Mouse (Mus musculus) heart, embryonic 13.5 days (tissue): ENCODE measurements around the gene Clec4n. TPM values are rescaled to one million over a fixed set of nuclear protein-coding genes. Genes with fewer than 3 reads are reported as not detected.
"Not testable (repeated sequence)": the region's sequence is repeated elsewhere in the genome, so short reads cannot be mapped to it uniquely, and the experiment has no call there.

ENCODE experiments used
- ATAC-seq: fragments of 200-750 bp; cut with Nextera tagmentation; 2 replicates; pipeline ENCODE4 v1.8.0; 2017; ENCODE audit warnings: moderate TSS enrichment; ENCODE audit not compliant: insufficient number of reproducible peaks, low FRiP score, low TSS enrichment; ENCODE audit errors: extremely low read depth
- H3K27ac ChIP-seq: fragments of 300-500 bp; sonication (generic); replicated peaks from 2 replicates; pipeline ENCODE4 v1.5.1; 2015; ENCODE audit warnings: moderate library complexity, mild to moderate bottlenecking, inconsistent platforms
- H3K27me3 ChIP-seq: fragments of 300-500 bp; sonication (generic); replicated peaks from 2 replicates; pipeline ENCODE4 v1.6.1; 2015; ENCODE audit warnings: mild to moderate bottlenecking, inconsistent platforms
- H3K36me3 ChIP-seq: fragments of 300-500 bp; sonication (generic); 2 replicates; pipeline ENCODE4 v1.6.1; 2015; ENCODE audit warnings: mild to moderate bottlenecking, inconsistent platforms
- H3K4me1 ChIP-seq: fragments of 300-500 bp; sonication (generic); 2 replicates; pipeline ENCODE4 v1.6.1; 2015; ENCODE audit warnings: inconsistent platforms
- H3K4me2 ChIP-seq: fragments of 300-500 bp; sonication (generic); 2 replicates; pipeline ENCODE4 v1.6.1; 2015; ENCODE audit warnings: inconsistent platforms, mild to moderate bottlenecking, moderate library complexity
- H3K4me3 ChIP-seq: fragments of 300-500 bp; sonication (generic); 2 replicates; pipeline ENCODE4 v1.5.1; 2015; ENCODE audit warnings: moderate library complexity, mild to moderate bottlenecking, inconsistent platforms
- H3K9ac ChIP-seq: fragments of 300-500 bp; sonication (generic); 2 replicates; pipeline ENCODE4 v1.6.1; 2015; ENCODE audit warnings: inconsistent platforms, mild to moderate bottlenecking, moderate library complexity
- H3K9me3 ChIP-seq: fragments of 300-500 bp; sonication (generic); 2 replicates; pipeline ENCODE4 v1.6.1; 2016; ENCODE audit warnings: inconsistent platforms
- WGBS: fragments of 180-500 bp; shearing (Covaris S2); methylation state at CpG from one replicate; pipeline ENCODE4 v1.1.7; 2015; ENCODE audit warnings: mixed read lengths; 5-methylcytosine and 5-hydroxymethylcytosine counted together
- polyA plus RNA-seq: library from polyadenylated mRNA; unstranded; fragments of >200 nt; fragmentation: Nextera tagmentation; extraction: Ambion mirVana; gene quantifications from 2 replicates; pipeline ENCODE4 v1.2.1, GENCODE M21; 2015

Gene Clec4n
- polyA plus RNA-seq, 1 experiment from 2014 or later = 0.78 TPM

DNA sequence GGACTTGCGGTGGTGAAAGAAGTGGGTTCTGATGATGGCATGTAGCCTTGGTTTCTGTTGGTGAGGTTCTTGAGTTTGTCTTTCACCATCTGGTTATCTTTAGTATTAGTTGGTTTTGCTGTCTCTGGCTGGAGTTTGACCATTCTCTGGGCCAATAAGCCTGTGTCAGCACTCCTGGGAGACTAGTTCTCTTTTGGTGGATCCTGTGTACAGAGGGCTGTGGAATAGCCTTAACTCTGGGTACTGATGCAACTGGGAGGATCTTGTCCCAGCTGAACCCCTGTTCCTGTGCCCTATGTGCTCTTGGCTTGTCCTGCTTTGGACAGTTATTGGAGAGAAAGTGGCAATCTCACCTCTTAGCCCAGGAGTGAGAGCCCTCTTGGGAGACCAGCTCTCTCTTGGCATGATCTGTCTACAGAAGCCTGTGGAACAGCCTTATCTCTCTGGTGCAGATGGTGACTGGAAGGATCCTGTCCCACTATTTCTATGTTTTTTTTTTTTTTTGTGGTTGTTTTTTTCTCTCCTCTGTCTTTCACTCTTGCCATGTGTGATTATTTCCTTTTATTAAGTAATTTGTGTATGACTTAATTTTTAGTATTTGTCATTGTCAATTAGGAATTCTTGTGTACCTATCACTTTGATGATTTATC, 63.2 kb downstream of the Clec4n start:
- peak; percentile 76 for ATAC-seq
- 79% methylated on average over 1 of the region's 1 CpGs for WGBS
- H3K36me3 ChIP-seq = no peaks in the 10 kb centered on the region

GRCm38 (mm10) chr6:123293509-123293908, 63.9 kb downstream of the Clec4n start:
- ATAC-seq, H3K4me2 ChIP-seq, H3K9ac ChIP-seq, H3K36me3 ChIP-seq, H3K27me3 ChIP-seq, H3K9me3 ChIP-seq, H3K4me3 ChIP-seq, H3K27ac ChIP-seq, H3K4me1 ChIP-seq: not testable (repeated sequence)
- WGBS = 84% methylated on average over 11 of the region's 11 CpGs

More for the DNA sequence above, 63.2 kb downstream of the Clec4n start:
- no peaks in the 10 kb centered on the region for H3K9me3 ChIP-seq
- H3K4me2 ChIP-seq = no peak overlapping the region
- H3K27me3 ChIP-seq = no peaks in the 10 kb centered on the region
- H3K9ac ChIP-seq = no peak overlapping the region
- no peak overlapping the region for H3K27ac ChIP-seq
- no peak overlapping the region for H3K4me3 ChIP-seq
- H3K4me1 ChIP-seq = no peaks in the 10 kb centered on the region

Other genes with a start within 250 kb of the Clec4n start
- not detected in 2 replicates for gene Clec4a4, start 239.5 kb upstream of the Clec4n start, polyA plus RNA-seq
- not detected in 2 replicates for gene Clec4b1, start 179.9 kb upstream of the Clec4n start, polyA plus RNA-seq
- gene Clec4a2, start 123.4 kb upstream of the Clec4n start, polyA plus RNA-seq = 1.3 and 2.3 TPM in 2 replicates
- gene Clec4b2, start 57.0 kb upstream of the Clec4n start, polyA plus RNA-seq = not detected in 2 replicates
- gene Clec4d, start 32.3 kb downstream of the Clec4n start, polyA plus RNA-seq = not detected in 2 replicates
- gene Clec4e, start 60.0 kb downstream of the Clec4n start, polyA plus RNA-seq = 0.07 and 0.23 TPM in 2 replicates
- gene Vmn2r19, start 78.5 kb downstream of the Clec4n start, polyA plus RNA-seq = not detected in 2 replicates
- gene Vmn2r20, start 188.3 kb downstream of the Clec4n start, polyA plus RNA-seq = not detected in 2 replicates